Mouse (Mus musculus): ENCODE measurements around the gene Myo18a. TPM values are rescaled to one million over a fixed set of nuclear protein-coding genes. Genes with fewer than 3 reads are reported as not detected.

Gene Myo18a
- polyA plus RNA-seq, 1 experiment from 2014 or later: 114 TPM

GRCm38 (mm10) chr11:77760031-77760430 is 3.0 kb upstream of the Myo18a start:
- H3K27me3 ChIP-seq (ENCODE audit: control insufficient read depth, insufficient read depth, low read length): no peaks in the 10 kb centered on the region
- no peak overlapping the region for H3K4me2 ChIP-seq (ENCODE audit: low read length)
- 82% methylated on average over 4 of the region's 4 CpGs for WGBS
- H3K4me1 ChIP-seq (ENCODE audit: control insufficient read depth in 2 of 2, insufficient read depth in 2 of 2, low read length in 2 of 2): peaks cover 14 to 17% of the 10 kb centered on the region in 2 experiments
- H3K4me3 ChIP-seq (ENCODE audit: control insufficient read depth in 1 of 2, insufficient read depth in 1 of 2, low read depth in 1 of 2, low read length in 2 of 2): no peak overlapping the region
- no peak for ATAC-seq (ENCODE audit: insufficient number of reproducible peaks, insufficient read depth, low FRiP score, low read depth)
- no peak overlapping the region for H3K27ac ChIP-seq (replicated peaks in 1 of 2; ENCODE audit: control insufficient read depth in 1 of 2, insufficient read depth in 1 of 2, low read depth in 2 of 2, low read length in 2 of 2)
- no peaks in the 10 kb centered on the region for H3K36me3 ChIP-seq (ENCODE audit: control insufficient read depth, insufficient read depth, low read length)
- H3K9ac ChIP-seq (ENCODE audit: low read length): no peak overlapping the region
- H3K9me3 ChIP-seq (ENCODE audit: control insufficient read depth, low read length): no peaks in the 10 kb centered on the region

GRCm38 (mm10) chr11:77763673-77764340 is 761 bp downstream of the Myo18a start:
- peak overlapping the region; percentile 96 for H3K9ac ChIP-seq (ENCODE audit: low read length)
- H3K36me3 ChIP-seq (ENCODE audit: control insufficient read depth, insufficient read depth, low read length): no peaks in the 10 kb centered on the region
- no peaks in the 10 kb centered on the region for H3K9me3 ChIP-seq (ENCODE audit: control insufficient read depth, low read length)
- 5% methylated on average over 26 of the region's 26 CpGs for WGBS
- H3K4me3 ChIP-seq (ENCODE audit: control insufficient read depth in 1 of 2, insufficient read depth in 1 of 2, low read depth in 1 of 2, low read length in 2 of 2): peak overlapping the region; percentile 86 to 94
- H3K4me1 ChIP-seq (ENCODE audit: control insufficient read depth in 2 of 2, insufficient read depth in 2 of 2, low read length in 2 of 2): peaks cover 24 to 40% of the 10 kb centered on the region in 2 experiments
- H3K4me2 ChIP-seq (ENCODE audit: low read length): peak overlapping the region; percentile 85
- H3K27me3 ChIP-seq (ENCODE audit: control insufficient read depth, insufficient read depth, low read length): no peaks in the 10 kb centered on the region
- peak overlapping the region; percentile 33 to 85; a peak in 3 of 4 replicates for H3K27ac ChIP-seq (replicated peaks in 1 of 2; ENCODE audit: control insufficient read depth in 1 of 2, insufficient read depth in 1 of 2, low read depth in 2 of 2, low read length in 2 of 2)
- ATAC-seq (ENCODE audit: insufficient number of reproducible peaks, insufficient read depth, low FRiP score, low read depth): 0 out of 2 replicates have a peak, but pooled peaks have one; percentile 19

- Histone ChIP-seq H3K4me3 (ENCODE audit: control insufficient read depth in 1 of 2, insufficient read depth in 1 of 2, low read depth in 1 of 2, low read length in 2 of 2) (peak overlapping the region in 1 of 2 experiments; percentile 86; a peak in 1 of 4 replicates), H3K4me2 (ENCODE audit: low read length) (peak overlapping the region; percentile 92), H3K27ac (replicated peaks in 1 of 2; ENCODE audit: control insufficient read depth in 1 of 2, insufficient read depth in 1 of 2, low read depth in 2 of 2, low read length in 2 of 2) (peak overlapping the region; percentile 2 to 85; a peak in 3 of 4 replicates), H3K36me3 (ENCODE audit: control insufficient read depth, insufficient read depth, low read length) (no peaks in the 10 kb centered on the region), H3K9me3 (ENCODE audit: control insufficient read depth, low read length) (no peaks in the 10 kb centered on the region), H3K27me3 (ENCODE audit: control insufficient read depth, insufficient read depth, low read length) (no peaks in the 10 kb centered on the region), H3K9ac (ENCODE audit: low read length) (peak overlapping the region; percentile 96), H3K4me1 (ENCODE audit: control insufficient read depth in 2 of 2, insufficient read depth in 2 of 2, low read length in 2 of 2) (peaks cover 26 to 43% of the 10 kb centered on the region in 2 experiments)
- WGBS: 46% methylated on average over 9 of the region's 9 CpGs
- ATAC-seq (ENCODE audit: insufficient number of reproducible peaks, insufficient read depth, low FRiP score, low read depth): no peak
Measured at GRCm38 (mm10) chr11:77764694-77765458, 1.8 kb downstream of the Myo18a start.

DNA sequence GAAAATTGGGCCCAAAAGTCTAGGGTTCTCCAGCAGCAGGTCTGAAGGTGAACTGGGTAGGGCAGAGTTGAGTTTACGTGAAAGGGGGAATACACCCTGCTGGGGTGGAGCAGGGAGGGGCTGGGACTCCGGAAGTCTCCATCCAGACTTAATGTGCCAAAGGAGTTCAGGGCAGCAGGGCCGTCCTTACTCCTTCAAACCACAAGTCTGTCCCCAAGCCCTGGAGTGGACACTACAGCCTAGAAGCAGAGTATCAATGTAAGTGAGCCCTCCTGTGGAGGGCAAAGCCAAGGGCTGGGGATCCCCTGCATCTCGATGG is 2.4 kb downstream of the Myo18a start:
- Histone ChIP-seq H3K9me3 (ENCODE audit: control insufficient read depth, low read length) (no peaks in the 10 kb centered on the region), H3K27ac (replicated peaks in 1 of 2; ENCODE audit: control insufficient read depth in 1 of 2, insufficient read depth in 1 of 2, low read depth in 2 of 2, low read length in 2 of 2) (peak overlapping the region; percentile 33 to 85; a peak in 3 of 4 replicates), H3K9ac (ENCODE audit: low read length) (peak overlapping the region; percentile 41), H3K4me3 (ENCODE audit: control insufficient read depth in 1 of 2, insufficient read depth in 1 of 2, low read depth in 1 of 2, low read length in 2 of 2) (no peak overlapping the region), H3K4me2 (ENCODE audit: low read length) (peak overlapping the region; percentile 92), H3K36me3 (ENCODE audit: control insufficient read depth, insufficient read depth, low read length) (no peaks in the 10 kb centered on the region), H3K4me1 (ENCODE audit: control insufficient read depth in 2 of 2, insufficient read depth in 2 of 2, low read length in 2 of 2) (peaks cover 28 to 43% of the 10 kb centered on the region in 2 experiments), H3K27me3 (ENCODE audit: control insufficient read depth, insufficient read depth, low read length) (no peaks in the 10 kb centered on the region)
- no peak for ATAC-seq (ENCODE audit: insufficient number of reproducible peaks, insufficient read depth, low FRiP score, low read depth)
- 40% methylated on average over 4 of the region's 4 CpGs for WGBS

- WGBS: 3% methylated on average over 35 of the region's 35 CpGs
- Histone ChIP-seq H3K4me1 (ENCODE audit: control insufficient read depth in 2 of 2, insufficient read depth in 2 of 2, low read length in 2 of 2) (peaks cover 28 to 43% of the 10 kb centered on the region in 2 experiments), H3K27me3 (ENCODE audit: control insufficient read depth, insufficient read depth, low read length) (no peaks in the 10 kb centered on the region), H3K36me3 (ENCODE audit: control insufficient read depth, insufficient read depth, low read length) (no peaks in the 10 kb centered on the region), H3K27ac (replicated peaks in 1 of 2; ENCODE audit: control insufficient read depth in 1 of 2, insufficient read depth in 1 of 2, low read depth in 2 of 2, low read length in 2 of 2) (peak overlapping the region; percentile 75 to 85), H3K4me3 (ENCODE audit: control insufficient read depth in 1 of 2, insufficient read depth in 1 of 2, low read depth in 1 of 2, low read length in 2 of 2) (peak overlapping the region; percentile 49), H3K9ac (ENCODE audit: low read length) (peak overlapping the region; percentile 75), H3K4me2 (ENCODE audit: low read length) (peak overlapping the region; percentile 92), H3K9me3 (ENCODE audit: control insufficient read depth, low read length) (no peaks in the 10 kb centered on the region)
- ATAC-seq (ENCODE audit: insufficient number of reproducible peaks, insufficient read depth, low FRiP score, low read depth): peak; percentile 28
Measured at GRCm38 (mm10) chr11:77766351-77767001, 3.4 kb downstream of the Myo18a start.

DNA sequence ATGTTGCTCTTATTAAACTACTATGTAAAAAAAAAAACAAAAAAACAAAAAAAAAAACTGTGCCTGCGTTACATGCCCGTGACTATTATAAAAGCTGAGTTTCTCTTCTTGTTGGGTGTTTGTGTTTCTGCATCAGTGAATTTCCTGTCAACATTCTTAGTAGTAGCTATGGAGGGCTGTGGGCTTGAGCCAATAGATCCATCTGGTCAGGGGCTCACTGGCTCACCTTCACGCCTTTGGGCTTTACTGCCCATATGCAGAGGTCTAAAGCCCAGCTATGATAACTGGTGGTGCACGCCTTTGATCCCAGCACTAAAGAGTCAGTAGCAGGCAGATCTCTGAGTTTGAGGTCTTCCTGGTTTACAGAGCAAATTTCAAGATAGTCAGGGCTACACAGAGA is 6.5 kb downstream of the Myo18a start:
- WGBS: 84% methylated on average over 4 of the region's 4 CpGs
- peaks cover 26 to 41% of the 10 kb centered on the region in 2 experiments for H3K4me1 ChIP-seq (ENCODE audit: control insufficient read depth in 2 of 2, insufficient read depth in 2 of 2, low read length in 2 of 2)
- no peaks in the 10 kb centered on the region for H3K9me3 ChIP-seq (ENCODE audit: control insufficient read depth, low read length)
- H3K27me3 ChIP-seq (ENCODE audit: control insufficient read depth, insufficient read depth, low read length): no peaks in the 10 kb centered on the region
- H3K9ac ChIP-seq (ENCODE audit: low read length): no peak overlapping the region
- H3K4me3 ChIP-seq (ENCODE audit: control insufficient read depth in 1 of 2, insufficient read depth in 1 of 2, low read depth in 1 of 2, low read length in 2 of 2): no peak overlapping the region
- no peak overlapping the region for H3K27ac ChIP-seq (replicated peaks in 1 of 2; ENCODE audit: control insufficient read depth in 1 of 2, insufficient read depth in 1 of 2, low read depth in 2 of 2, low read length in 2 of 2)
- H3K4me2 ChIP-seq (ENCODE audit: low read length): no peak overlapping the region
- no peaks in the 10 kb centered on the region for H3K36me3 ChIP-seq (ENCODE audit: control insufficient read depth, insufficient read depth, low read length)
- no peak for ATAC-seq (ENCODE audit: insufficient number of reproducible peaks, insufficient read depth, low FRiP score, low read depth)

GRCm38 (mm10) chr11:77770346-77770745 is 7.3 kb downstream of the Myo18a start:
- Histone ChIP-seq H3K4me2 (ENCODE audit: low read length) (no peak overlapping the region), H3K4me3 (ENCODE audit: control insufficient read depth in 1 of 2, insufficient read depth in 1 of 2, low read depth in 1 of 2, low read length in 2 of 2) (no peak overlapping the region), H3K9me3 (ENCODE audit: control insufficient read depth, low read length) (no peaks in the 10 kb centered on the region), H3K27ac (replicated peaks in 1 of 2; ENCODE audit: control insufficient read depth in 1 of 2, insufficient read depth in 1 of 2, low read depth in 2 of 2, low read length in 2 of 2) (no peak overlapping the region), H3K9ac (ENCODE audit: low read length) (no peak overlapping the region), H3K4me1 (ENCODE audit: control insufficient read depth in 2 of 2, insufficient read depth in 2 of 2, low read length in 2 of 2) (peaks cover 20 to 32% of the 10 kb centered on the region in 2 experiments), H3K36me3 (ENCODE audit: control insufficient read depth, insufficient read depth, low read length) (no peaks in the 10 kb centered on the region), H3K27me3 (ENCODE audit: control insufficient read depth, insufficient read depth, low read length) (no peaks in the 10 kb centered on the region)
- 73% methylated on average over 8 of the region's 8 CpGs for WGBS
- ATAC-seq (ENCODE audit: insufficient number of reproducible peaks, insufficient read depth, low FRiP score, low read depth): no peak
